Mouse (Mus musculus) left cerebral cortex, adult 11 months (tissue): Measurements from ENCODE around the gene Wdr54.
"Not testable (repeated sequence)": the region's sequence is repeated elsewhere in the genome, so short reads cannot be mapped to it uniquely, and the experiment has no call there.

ENCODE experiments used
- DNase-seq: peaks from one replicate; pipeline ENCODE4 v3.0.0; 2022; ENCODE audit warnings: low spot score

The Wdr54 gene

GRCm38 (mm10) chr6:83159456-83159855 is 3.3 kb upstream of the Wdr54 start:
- DNase-seq: not testable (repeated sequence)

GRCm38 (mm10) chr6:83155552-83156238 is 502 bp downstream of the Wdr54 start:
- DNase-seq: no peak

- no peak for DNase-seq
These were observed 2.7 kb downstream of the Wdr54 start for GRCm38 (mm10) chr6:83153485-83153884.

GRCm38 (mm10) chr6:83153038-83153437 is 3.2 kb downstream of the Wdr54 start:
- DNase-seq: no peak

- no peak for DNase-seq
These were observed 4.5 kb downstream of the Wdr54 start for GRCm38 (mm10) chr6:83151721-83152120.

GRCm38 (mm10) chr6:83147280-83147679 is 8.9 kb downstream of the Wdr54 start:
- no peak for DNase-seq

- DNase-seq: no peak
These were observed 10.4 kb downstream of the Wdr54 start for GRCm38 (mm10) chr6:83145805-83146204.

GRCm38 (mm10) chr6:83145209-83145608 is 11.0 kb downstream of the Wdr54 start:
- no peak for DNase-seq

GRCm38 (mm10) chr6:83142886-83143285 is 13.3 kb downstream of the Wdr54 start:
- no peak for DNase-seq

- no peak for DNase-seq
These were observed 13.9 kb downstream of the Wdr54 start for GRCm38 (mm10) chr6:83142211-83142731.

GRCm38 (mm10) chr6:83141636-83142035 is 14.6 kb downstream of the Wdr54 start:
- no peak for DNase-seq

GRCm38 (mm10) chr6:83140044-83140443 is 16.2 kb downstream of the Wdr54 start:
- no peak for DNase-seq

GRCm38 (mm10) chr6:83138056-83138455 is 18.1 kb downstream of the Wdr54 start:
- DNase-seq: no peak

- peak; percentile 76 for DNase-seq
These were observed 18.6 kb downstream of the Wdr54 start for GRCm38 (mm10) chr6:83137576-83137950.

- DNase-seq: no peak
These were observed 19.2 kb downstream of the Wdr54 start for GRCm38 (mm10) chr6:83136881-83137575.

- DNase-seq: no peak
These were observed 19.8 kb downstream of the Wdr54 start for GRCm38 (mm10) chr6:83136291-83136880.

GRCm38 (mm10) chr6:83135571-83136161 is 20.5 kb downstream of the Wdr54 start:
- DNase-seq: no peak

GRCm38 (mm10) chr6:83134951-83135513 is 21.2 kb downstream of the Wdr54 start, which contains the start of gene Rtkn:
Gene Rtkn (plus strand): TSS chr6:83135463.
- no peak for DNase-seq

GRCm38 (mm10) chr6:83134226-83134625 is 22.0 kb downstream of the Wdr54 start:
- no peak for DNase-seq

GRCm38 (mm10) chr6:83132176-83132919 is 23.8 kb downstream of the Wdr54 start:
- no peak for DNase-seq

GRCm38 (mm10) chr6:83131469-83132034 is 24.6 kb downstream of the Wdr54 start:
- DNase-seq: no peak
